Mouse (Mus musculus): Measurements from ENCODE around the gene Tiam1.

Tiam1 gene

GRCm38 (mm10) chr16:89954525-89954924 is 189.0 kb downstream of the Tiam1 start:
- peak; percentile 85 for DNase-seq (ENCODE audit: low read depth, low spot score)

- no peak for DNase-seq (ENCODE audit: low read depth, low spot score)
These were observed 189.5 kb downstream of the Tiam1 start for GRCm38 (mm10) chr16:89954114-89954513.

DNA sequence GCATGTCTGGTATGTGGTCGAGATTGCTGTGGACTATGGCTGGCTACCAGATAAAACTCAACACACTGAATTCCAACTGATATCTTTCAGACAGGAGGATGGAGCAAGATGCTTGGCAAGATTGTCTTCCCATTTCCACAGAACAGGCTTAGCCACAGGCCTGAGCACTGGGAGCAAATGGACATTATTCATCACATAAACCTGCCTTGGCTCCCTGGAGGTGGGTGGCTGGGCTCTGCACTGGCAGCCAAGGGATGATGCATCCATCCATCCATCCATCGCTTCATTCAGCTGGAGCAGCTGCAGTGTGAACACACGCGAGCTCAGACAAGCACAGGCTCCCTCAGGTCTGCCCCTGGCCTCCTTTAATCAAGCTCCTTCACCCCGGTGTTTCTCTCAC is 190.7 kb downstream of the Tiam1 start:
- DNase-seq (ENCODE audit: low read depth, low spot score): no peak

- no peak for DNase-seq (ENCODE audit: low read depth, low spot score)
These were observed 192.8 kb downstream of the Tiam1 start for GRCm38 (mm10) chr16:89950754-89951153.

DNA sequence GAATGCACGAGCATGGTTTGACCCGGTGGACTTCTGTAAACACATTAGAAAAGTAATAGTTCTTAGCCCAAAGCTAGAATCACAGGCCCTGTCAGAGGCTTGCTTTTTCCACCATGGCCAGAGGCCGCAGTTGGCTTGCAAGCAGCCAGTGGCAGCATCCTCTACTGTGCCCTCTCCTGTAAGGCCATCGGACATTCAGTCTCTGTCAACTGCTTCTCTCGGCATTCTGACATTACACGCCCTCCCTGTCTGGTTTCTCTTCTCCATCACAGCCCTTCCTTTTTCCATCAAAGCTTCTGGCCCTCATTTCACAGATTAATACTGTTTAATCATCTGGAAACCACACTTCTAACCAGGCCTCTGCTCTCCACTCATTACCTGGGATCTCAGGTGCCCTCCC is 193.3 kb downstream of the Tiam1 start:
- no peak for DNase-seq (ENCODE audit: low read depth, low spot score)

DNA sequence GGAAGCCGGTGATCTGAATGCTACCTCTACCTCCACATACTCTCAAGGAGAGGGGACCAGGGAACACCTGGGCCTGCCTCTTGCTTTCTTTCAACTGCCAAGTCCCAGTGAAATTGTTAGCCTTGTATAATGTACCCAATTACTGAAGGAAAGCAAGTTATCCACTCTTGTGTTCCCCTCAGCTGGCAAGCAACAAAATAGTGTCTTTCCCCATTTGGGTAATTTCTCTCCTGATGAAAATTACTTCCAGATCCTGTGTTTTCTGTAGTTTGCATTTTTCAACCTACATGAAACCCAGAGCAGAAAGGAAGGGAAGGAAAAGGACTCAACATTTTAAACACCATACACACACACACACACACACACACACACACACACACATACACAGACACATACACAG is 195.5 kb downstream of the Tiam1 start:
- no peak for DNase-seq (ENCODE audit: low read depth, low spot score)

DNA sequence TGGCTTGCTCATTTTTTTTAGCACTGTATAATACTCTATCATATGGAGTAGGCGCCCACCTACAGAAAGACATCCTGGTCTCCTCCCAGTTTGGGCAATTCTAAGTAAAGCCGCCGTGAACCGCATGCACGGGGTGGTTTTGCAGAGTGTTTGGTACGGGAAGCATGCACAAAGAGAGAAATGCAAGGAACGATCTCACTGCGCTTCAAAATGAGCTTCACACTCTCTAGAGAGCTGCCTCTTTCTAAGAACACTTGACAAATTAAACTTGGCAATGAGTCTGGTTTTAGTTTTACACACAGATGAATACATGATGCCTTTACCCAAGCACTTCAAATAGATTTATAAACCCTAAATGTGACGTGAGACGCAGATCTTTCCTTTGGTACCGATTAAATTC is 196.8 kb downstream of the Tiam1 start:
- no peak for DNase-seq (ENCODE audit: low read depth, low spot score)

DNA sequence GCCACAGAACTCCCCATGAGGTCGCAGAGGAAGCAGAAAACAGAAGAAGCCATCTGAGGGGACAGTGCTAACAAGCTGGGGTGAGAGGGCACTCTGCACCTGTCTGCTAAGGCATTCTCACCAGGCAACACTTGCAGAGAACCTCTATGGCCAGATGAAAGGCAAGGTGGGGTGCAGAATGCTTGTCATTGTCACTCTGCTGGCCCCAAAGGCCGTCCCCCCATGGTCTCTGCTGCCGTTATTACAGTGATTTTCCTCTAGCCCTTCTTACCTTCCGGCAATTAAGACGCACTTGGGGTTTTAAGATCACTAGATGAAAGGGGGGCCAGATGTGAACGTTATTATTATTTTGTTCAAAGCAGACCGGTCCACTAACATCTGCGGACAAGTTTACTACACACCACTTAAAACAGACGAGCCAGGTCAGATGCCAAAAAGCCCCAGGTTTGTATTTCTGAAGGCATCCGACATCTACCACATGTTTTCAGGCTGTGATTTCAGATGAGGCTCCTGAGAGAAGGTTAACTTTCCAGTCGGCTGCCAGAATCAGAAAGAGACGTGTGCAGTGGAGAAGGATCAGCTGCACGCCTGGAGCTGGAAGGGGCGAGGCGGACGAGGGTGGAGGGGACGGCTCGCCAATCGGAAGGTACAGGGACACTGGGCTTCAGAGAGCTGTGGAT is 198.8 kb downstream of the Tiam1 start:
- DNase-seq (ENCODE audit: low read depth, low spot score): no peak

DNA sequence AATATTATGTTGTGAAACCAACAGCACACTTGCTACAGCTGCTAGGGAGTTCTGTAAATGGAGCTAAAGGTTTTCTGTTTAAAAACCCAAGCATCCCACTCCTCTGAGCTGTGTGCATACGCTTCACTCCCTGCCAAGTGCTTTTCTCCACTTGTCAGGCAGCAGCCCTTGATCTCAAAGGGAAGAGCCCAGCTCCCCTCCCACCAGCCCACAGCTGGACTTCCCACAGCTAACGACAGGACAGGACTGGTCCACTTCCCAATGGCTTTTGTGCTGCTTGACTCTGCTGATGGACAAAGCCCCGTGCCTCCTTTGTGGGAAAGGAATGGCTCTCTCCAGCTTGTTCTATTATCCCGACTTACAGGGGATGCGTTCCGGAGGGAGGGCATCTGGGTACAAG is 199.5 kb downstream of the Tiam1 start:
- DNase-seq (ENCODE audit: low read depth, low spot score): no peak

- no peak for DNase-seq (ENCODE audit: low read depth, low spot score)
These were observed 200.2 kb downstream of the Tiam1 start for GRCm38 (mm10) chr16:89943267-89943971.

GRCm38 (mm10) chr16:89940696-89941095 is 202.9 kb downstream of the Tiam1 start:
- peak; percentile 78 for DNase-seq (ENCODE audit: low read depth, low spot score)

DNA sequence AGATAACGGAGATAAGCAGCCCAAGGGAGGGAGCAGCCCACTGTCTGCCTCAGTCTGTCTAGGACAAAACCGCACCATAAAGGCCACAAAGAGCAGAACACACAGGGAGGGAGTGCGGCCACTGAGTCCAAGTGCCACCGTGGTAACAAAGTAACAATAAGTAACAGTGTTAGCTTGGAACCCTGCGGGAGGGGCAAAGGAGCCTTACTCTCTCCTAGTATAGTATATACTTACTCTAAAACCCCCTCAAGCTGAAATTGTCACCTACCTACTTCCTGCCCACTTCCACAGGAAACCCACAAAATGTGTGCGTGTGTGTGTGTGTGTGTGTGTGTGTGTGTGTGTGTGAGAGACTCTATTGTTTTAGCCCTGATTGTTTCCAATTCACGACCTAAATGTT is 205.3 kb downstream of the Tiam1 start:
- DNase-seq (ENCODE audit: low read depth, low spot score): no peak

DNA sequence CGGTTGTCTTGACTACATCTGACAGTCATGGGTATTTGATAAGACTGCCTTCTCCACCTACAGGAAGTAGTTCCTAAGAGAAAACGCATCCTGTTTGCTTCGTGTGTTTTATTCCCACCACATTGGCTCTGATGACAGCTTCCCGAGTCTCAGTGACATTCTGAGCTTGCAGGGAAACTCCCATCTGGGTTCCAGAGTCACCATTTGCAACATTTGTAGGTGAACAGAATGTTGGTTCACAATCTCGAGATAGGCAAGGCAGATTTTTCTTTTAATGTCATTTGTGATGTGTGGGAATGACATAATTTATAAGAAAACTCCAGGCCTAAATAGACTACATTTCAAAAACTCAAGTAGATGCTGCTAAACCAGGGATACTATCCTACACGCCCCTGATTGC is 207.0 kb downstream of the Tiam1 start:
- no peak for DNase-seq (ENCODE audit: low read depth, low spot score)

DNA sequence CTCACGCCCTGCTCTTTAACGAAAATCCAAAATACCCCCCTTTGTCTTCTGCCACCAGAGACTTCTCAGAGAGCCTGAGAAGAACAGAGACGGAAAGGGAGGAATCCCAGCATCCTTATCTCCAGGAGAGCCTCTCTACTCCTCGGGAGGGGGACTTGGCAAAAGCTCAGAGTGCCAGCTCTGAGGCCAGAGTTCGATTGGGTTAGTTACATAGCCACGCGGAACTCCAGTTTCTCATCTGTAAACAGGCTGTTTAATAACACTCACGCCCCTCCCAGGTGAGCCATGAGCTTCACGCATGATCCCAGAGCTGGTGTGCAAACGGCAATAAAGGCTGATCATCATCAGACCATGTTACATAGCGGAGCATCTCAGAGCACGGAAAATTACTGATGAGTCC is 208.2 kb downstream of the Tiam1 start:
- no peak for DNase-seq (ENCODE audit: low read depth, low spot score)

DNA sequence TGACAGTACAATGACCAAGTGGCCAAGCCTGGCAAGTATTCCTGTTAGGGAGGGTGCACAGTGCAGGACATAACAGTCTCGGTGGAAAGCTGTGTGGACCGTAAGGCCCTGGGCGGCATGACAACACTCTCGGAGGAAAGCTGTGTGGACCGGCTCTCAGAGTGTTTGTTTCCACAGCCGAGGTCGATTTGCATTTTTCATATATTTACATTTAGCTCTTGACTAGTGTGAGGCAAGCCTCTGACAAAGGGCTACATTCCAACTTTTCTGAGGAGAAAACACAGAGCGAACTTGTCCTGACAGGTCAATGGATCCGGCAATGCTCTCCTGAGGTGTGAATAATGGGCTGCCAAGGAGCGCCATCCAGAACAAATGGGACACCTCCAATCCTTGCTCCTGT is 209.0 kb downstream of the Tiam1 start:
- no peak for DNase-seq (ENCODE audit: low read depth, low spot score)

GRCm38 (mm10) chr16:89933976-89934375 is 209.6 kb downstream of the Tiam1 start:
- no peak for DNase-seq (ENCODE audit: low read depth, low spot score)

- no peak for DNase-seq (ENCODE audit: low read depth, low spot score)
These were observed 215.0 kb downstream of the Tiam1 start for GRCm38 (mm10) chr16:89928611-89929010.

- no peak for DNase-seq (ENCODE audit: low read depth, low spot score)
These were observed 219.2 kb downstream of the Tiam1 start for GRCm38 (mm10) chr16:89924249-89924890.

DNA sequence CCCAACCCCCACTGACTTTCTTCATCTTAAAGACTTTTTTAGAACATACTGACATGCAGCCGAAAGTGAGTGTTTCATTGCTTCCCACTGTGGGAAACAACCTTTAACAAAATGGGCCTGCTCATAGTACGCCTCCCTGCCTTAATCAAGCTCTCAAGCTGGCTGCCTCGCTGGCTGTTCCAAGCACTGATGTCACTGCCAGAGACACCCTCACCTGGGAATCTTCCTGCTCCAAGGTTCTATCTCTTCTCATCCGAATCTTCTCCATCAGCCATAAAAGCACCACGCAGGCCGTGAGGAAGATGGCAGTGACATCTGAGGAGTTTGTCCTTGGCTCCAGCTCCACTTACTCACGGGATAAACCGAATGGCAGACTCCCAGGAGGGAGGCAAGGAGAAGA is 220.3 kb downstream of the Tiam1 start:
- DNase-seq (ENCODE audit: low read depth, low spot score): no peak

DNA sequence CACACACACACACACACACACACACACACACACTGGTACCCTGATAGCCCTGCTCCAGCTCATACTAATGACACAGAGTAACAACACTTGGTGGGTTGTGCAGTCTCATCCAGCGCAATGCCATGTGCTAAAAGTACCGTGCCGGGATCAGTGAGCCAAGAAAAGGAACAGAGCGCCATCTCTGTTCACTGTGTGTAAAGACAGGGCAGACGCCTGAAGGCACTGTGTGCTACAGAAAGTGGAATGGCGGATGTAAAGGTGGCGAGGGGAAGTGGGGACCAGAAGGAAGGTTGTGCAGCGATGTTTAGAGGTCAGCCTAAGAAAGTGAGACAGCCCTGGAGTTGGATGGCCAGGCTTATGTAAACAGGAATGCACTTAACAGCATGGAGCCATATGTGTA is 221.1 kb downstream of the Tiam1 start:
- peak; percentile 81 for DNase-seq (ENCODE audit: low read depth, low spot score)

- no peak for DNase-seq (ENCODE audit: low read depth, low spot score)
These were observed 222.2 kb downstream of the Tiam1 start for GRCm38 (mm10) chr16:89921370-89921769.

DNA sequence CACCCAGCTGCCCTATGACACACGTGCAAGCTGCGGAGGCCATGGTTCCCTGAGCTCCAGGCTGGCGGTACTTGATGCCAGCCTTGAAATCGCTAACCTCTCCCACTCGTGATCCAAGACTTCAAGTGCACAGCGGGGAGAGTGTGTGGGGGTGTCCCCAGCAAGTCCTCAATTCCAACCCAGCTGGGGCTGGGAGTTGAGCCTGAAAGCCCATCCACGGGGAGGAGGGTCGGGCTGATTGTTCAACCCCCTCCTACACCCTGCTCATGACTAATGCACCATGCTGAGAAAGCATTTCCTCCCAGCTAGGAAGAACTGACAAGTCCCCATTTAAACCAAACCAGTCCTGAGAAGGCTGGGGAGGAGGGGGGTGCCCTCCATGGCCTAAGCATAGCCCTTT is 223.2 kb downstream of the Tiam1 start:
- DNase-seq (ENCODE audit: low read depth, low spot score): peak; percentile 43

DNA sequence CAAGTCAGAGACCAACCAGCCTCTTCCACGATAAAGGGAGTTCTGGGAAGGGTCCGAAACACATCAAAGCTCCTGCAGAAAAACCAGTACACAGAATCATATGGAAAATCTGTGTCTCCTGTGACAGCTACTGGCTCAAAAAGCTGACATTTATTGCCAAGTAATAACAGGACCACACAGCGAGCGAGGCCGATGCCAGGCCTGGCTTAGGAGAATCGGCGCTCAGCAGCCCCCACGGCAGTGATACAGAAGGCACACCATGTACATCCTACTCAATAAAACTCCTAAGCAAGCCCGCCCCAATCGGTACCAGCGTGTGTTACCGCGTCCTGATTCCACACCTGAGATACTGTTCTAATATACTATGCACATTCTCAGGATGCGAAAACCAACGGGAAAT is 226.2 kb downstream of the Tiam1 start:
- DNase-seq (ENCODE audit: low read depth, low spot score): no peak
